Mouse (Mus musculus) MEL (cell line): Measurements from ENCODE around the gene Olfr541.
"Not testable (repeated sequence)": the region's sequence is repeated elsewhere in the genome, so short reads cannot be mapped to it uniquely, and the experiment has no call there.

ENCODE experiments used
- CTCF ChIP-seq, 3 experiments: IDR thresholded peaks in 2 of 3; conservative IDR thresholded peaks in 1 of 3; 2 replicates each; pipeline ENCODE4 v1.5.1; 2011 to 2012; ENCODE audit warnings: low read length in 3 of 3, low read depth in 2 of 3, mild to moderate bottlenecking in 2 of 3, improper control_type of control experiment in 1 of 3, inconsistent platforms in 1 of 3, mixed read lengths in 1 of 3, moderate library complexity in 1 of 3; ENCODE audit not compliant: control insufficient read depth in 1 of 3, insufficient read depth in 1 of 3, poor library complexity in 1 of 3, severe bottlenecking in 1 of 3
- GABPA ChIP-seq: IDR thresholded peaks from 2 replicates; pipeline ENCODE4 v1.6.1; 2012; ENCODE audit warnings: low read depth, mild to moderate bottlenecking, inconsistent platforms, low read length, improper control_type of control experiment, moderate library complexity
- MAX ChIP-seq: IDR thresholded peaks from 2 replicates; pipeline ENCODE4 v1.6.1; 2011; ENCODE audit warnings: low read length, improper control_type of control experiment
- NRF1 ChIP-seq: IDR thresholded peaks from 2 replicates; pipeline ENCODE4 v1.6.1; 2014; ENCODE audit warnings: low read depth, mild to moderate bottlenecking, inconsistent platforms, low read length, improper control_type of control experiment, moderate library complexity; ENCODE audit not compliant: poor library complexity, insufficient read depth, severe bottlenecking
- POLR2A ChIP-seq, 2 experiments: IDR thresholded peaks; 2 replicates each; pipeline ENCODE4 v1.6.1; 2011 to 2012; ENCODE audit warnings: low read length in 2 of 2, mild to moderate bottlenecking in 2 of 2, control low read depth in 1 of 2, improper control_type of control experiment in 1 of 2, low read depth in 1 of 2, moderate library complexity in 1 of 2; ENCODE audit not compliant: control insufficient read depth in 1 of 2, insufficient read depth in 1 of 2, poor library complexity in 1 of 2
- UBTF ChIP-seq: IDR thresholded peaks from 2 replicates; pipeline ENCODE4 v1.6.1; 2012; ENCODE audit warnings: low read depth, mild to moderate bottlenecking, inconsistent platforms, low read length, improper control_type of control experiment, moderate library complexity, borderline replicate concordance; ENCODE audit not compliant: insufficient read depth
- USF1 ChIP-seq: IDR thresholded peaks from 2 replicates; pipeline ENCODE4 v1.6.1; 2014; ENCODE audit warnings: low read depth, mild to moderate bottlenecking, inconsistent platforms, low read length, improper control_type of control experiment, moderate library complexity
- ZKSCAN1 ChIP-seq: IDR thresholded peaks from 2 replicates; pipeline ENCODE4 v1.6.1; 2012; ENCODE audit warnings: low read depth, mild to moderate bottlenecking, inconsistent platforms, low read length, improper control_type of control experiment, moderate library complexity
- ZNF384 ChIP-seq: IDR thresholded peaks from 2 replicates; pipeline ENCODE4 v1.6.1; 2012; ENCODE audit warnings: low read depth, mild to moderate bottlenecking, inconsistent platforms, low read length, improper control_type of control experiment

- not testable (repeated sequence) for TF ChIP-seq CTCF (IDR thresholded peaks at IDR 0.05 in 2 of 3, conservative IDR thresholded peaks at IDR 0.05 in 1 of 3; ENCODE audit: control insufficient read depth in 1 of 3, insufficient read depth in 1 of 3, low read depth in 2 of 3, low read length in 3 of 3, poor library complexity in 1 of 3, severe bottlenecking in 1 of 3); UBTF; ZKSCAN1; POLR2A (IDR thresholded peaks at IDR 0.05; ENCODE audit: control insufficient read depth in 1 of 2, insufficient read depth in 1 of 2, low read depth in 1 of 2, low read length in 2 of 2, poor library complexity in 1 of 2); NRF1; GABPA; ZNF384; USF1; MAX
Measured at GRCm38 (mm10) chr7:140670693-140671092, 26.4 kb upstream of the Olfr541 start.
